Mouse (Mus musculus): Measurements from ENCODE around the gene Eml1. TPM values are rescaled to one million over a fixed set of nuclear protein-coding genes. Genes with fewer than 3 reads are reported as not detected.

Gene Eml1
- polyA plus RNA-seq, 1 experiment from 2014 or later, result 63.7 TPM

DNA sequence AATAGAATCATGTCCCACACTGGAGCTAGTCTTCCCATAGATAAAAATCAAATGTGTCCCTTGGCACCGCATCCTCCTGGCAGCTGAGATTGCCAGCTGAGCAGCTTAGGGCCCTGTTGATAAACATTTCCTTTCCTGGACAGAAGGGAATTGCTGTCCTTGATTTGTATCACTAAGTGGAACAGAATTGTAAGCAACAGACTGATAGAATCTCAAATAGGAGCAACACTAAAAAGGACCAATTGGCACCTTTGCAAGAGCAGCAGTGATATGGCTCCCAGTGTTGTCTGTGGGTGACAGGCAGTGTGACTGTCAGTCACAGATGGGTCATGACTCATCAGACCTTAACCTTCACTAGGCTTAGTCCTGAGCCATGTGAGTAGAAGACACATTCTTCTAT, 213.0 kb downstream of the Eml1 start:
- Histone ChIP-seq H3K36me3 (no peaks in the 10 kb centered on the region), H3K4me2 (replicated peaks) (no peak overlapping the region), H3K9ac (no peak overlapping the region), H3K4me3 (replicated peaks) (no peak overlapping the region), H3K4me1 (replicated peaks) (no peaks in the 10 kb centered on the region), H3K27ac (no peak overlapping the region), H3K9me3 (no peaks in the 10 kb centered on the region), H3K27me3 (replicated peaks) (no peaks in the 10 kb centered on the region)
- no peak for ATAC-seq
- 69% methylated on average over 1 of the region's 1 CpGs for WGBS

Other genes starting within 250 kb of the Eml1 start
- gene Setd3, start 191.6 kb upstream of the Eml1 start, polyA plus RNA-seq (2015; fragmentation: Nextera tagmentation; extraction: Ambion mirVana), result 91.7 and 97.9 TPM in 2 replicates
- gene Ccnk, start 191.4 kb upstream of the Eml1 start, polyA plus RNA-seq (2015; fragmentation: Nextera tagmentation; extraction: Ambion mirVana), result 2.8 and 3.8 TPM in 2 replicates
- gene Ccdc85c, start 95.5 kb upstream of the Eml1 start, polyA plus RNA-seq (2015; fragmentation: Nextera tagmentation; extraction: Ambion mirVana), result 8.7 and 9.3 TPM in 2 replicates
- 0.55 and 0.69 TPM in 2 replicates for gene Hhipl1, start 64.7 kb upstream of the Eml1 start, polyA plus RNA-seq (2015; fragmentation: Nextera tagmentation; extraction: Ambion mirVana)
- 5.3 and 5.4 TPM in 2 replicates for gene Cyp46a1, start 36.6 kb upstream of the Eml1 start, polyA plus RNA-seq (2015; fragmentation: Nextera tagmentation; extraction: Ambion mirVana)
- 43.8 and 45.7 TPM in 2 replicates for gene Evl, start 183.8 kb downstream of the Eml1 start, polyA plus RNA-seq (2015; fragmentation: Nextera tagmentation; extraction: Ambion mirVana)